Mouse (Mus musculus) intestine, postnatal 0 days (tissue): ENCODE results near the gene Evpl. TPM values are rescaled to one million over a fixed set of nuclear protein-coding genes. Genes with fewer than 3 reads are reported as not detected.

ENCODE experiments used
- ATAC-seq: fragments of 200-750 bp; cut with Nextera tagmentation; 2 replicates; pipeline ENCODE4 v1.8.0; 2017; ENCODE audit warnings: mild to moderate bottlenecking, moderate TSS enrichment, moderate library complexity
- H3K27ac ChIP-seq: fragments of 300-500 bp; sonication (generic); 2 replicates; pipeline ENCODE4 v1.5.1; 2014; ENCODE audit warnings: mild to moderate bottlenecking, low read depth, low read length, moderate library complexity
- H3K27me3 ChIP-seq: fragments of 300-500 bp; sonication (generic); replicated peaks from 2 replicates; pipeline ENCODE4 v1.6.1; 2014; ENCODE audit warnings: low read length, mixed read lengths; ENCODE audit not compliant: control insufficient read depth, insufficient read depth
- H3K36me3 ChIP-seq: fragments of 300-500 bp; sonication (generic); 2 replicates; pipeline ENCODE4 v1.6.1; 2014; ENCODE audit warnings: mild to moderate bottlenecking, moderate library complexity; ENCODE audit not compliant: control insufficient read depth, insufficient read depth
- H3K4me1 ChIP-seq: fragments of 300-500 bp; sonication (generic); replicated peaks from 2 replicates; pipeline ENCODE4 v1.6.1; 2014; ENCODE audit warnings: antibody characterized with exemption, low read length, mixed read lengths; ENCODE audit not compliant: control insufficient read depth, insufficient read depth
- H3K4me2 ChIP-seq: fragments of 300-500 bp; sonication (generic); replicated peaks from 2 replicates; pipeline ENCODE4 v1.6.1; 2014; ENCODE audit warnings: low read depth, mild to moderate bottlenecking, moderate library complexity
- H3K4me3 ChIP-seq: fragments of 300-500 bp; sonication (generic); 2 replicates; pipeline ENCODE4 v1.5.1; 2014; ENCODE audit warnings: low read depth, low read length
- H3K9ac ChIP-seq: fragments of 300-500 bp; sonication (generic); 2 replicates; pipeline ENCODE4 v1.6.1; 2014; ENCODE audit warnings: mild to moderate bottlenecking, low read depth, low read length
- H3K9me3 ChIP-seq: fragments of 300-500 bp; sonication (generic); 2 replicates; pipeline ENCODE4 v1.6.1; 2016; ENCODE audit warnings: mixed run types; ENCODE audit not compliant: control insufficient read depth
- CTCF ChIP-seq: sonication (generic); IDR thresholded peaks from 2 replicates; pipeline ENCODE4 v1.5.1; 2016; ENCODE audit warnings: low read depth, mild to moderate bottlenecking, control low read depth, antibody characterized with exemption, moderate library complexity
- WGBS: fragments of 180-500 bp; shearing (Covaris S2); extraction: QIAGEN DNeasy Blood & Tissue Kit; methylation state at CpG from one replicate; pipeline ENCODE4 v1.1.7; 2014; 5-methylcytosine and 5-hydroxymethylcytosine counted together
- polyA plus RNA-seq: library from polyadenylated mRNA; unstranded; fragments of >200 nt; fragmentation: Nextera tagmentation; extraction: Ambion mirVana; gene quantifications from 2 replicates; pipeline ENCODE4 v1.2.1, GENCODE M21; 2015

Evpl gene
- polyA plus RNA-seq, 1 experiment from 2014 or later: 1.2 TPM

- Histone ChIP-seq H3K4me3 (no peak overlapping the region), H3K4me1 (no peaks in the 10 kb centered on the region; the same call in 1 of the 2 replicates), H3K4me2 (no peak overlapping the region), H3K9me3 (no peaks in the 10 kb centered on the region), H3K36me3 (no peaks in the 10 kb centered on the region), H3K9ac (no peak overlapping the region), H3K27me3 (no peaks in the 10 kb centered on the region), H3K27ac (no peak overlapping the region)
- TF ChIP-seq CTCF: no peak
- 78% methylated on average over 13 of the region's 13 CpGs for WGBS
- ATAC-seq: no peak
Observed at GRCm38 (mm10) chr11:116213877-116214510, 23.9 kb downstream of the Evpl start.

GRCm38 (mm10) chr11:116212847-116213246 is 25.0 kb downstream of the Evpl start:
- TF ChIP-seq CTCF: no peak
- ATAC-seq: no peak
- Histone ChIP-seq H3K27ac (no peak overlapping the region), H3K36me3 (no peaks in the 10 kb centered on the region), H3K27me3 (no peaks in the 10 kb centered on the region), H3K9ac (no peak overlapping the region), H3K4me1 (no peaks in the 10 kb centered on the region), H3K4me2 (no peak overlapping the region), H3K4me3 (no peak overlapping the region), H3K9me3 (no peaks in the 10 kb centered on the region)
- WGBS: 88% methylated on average over 6 of the region's 6 CpGs

DNA sequence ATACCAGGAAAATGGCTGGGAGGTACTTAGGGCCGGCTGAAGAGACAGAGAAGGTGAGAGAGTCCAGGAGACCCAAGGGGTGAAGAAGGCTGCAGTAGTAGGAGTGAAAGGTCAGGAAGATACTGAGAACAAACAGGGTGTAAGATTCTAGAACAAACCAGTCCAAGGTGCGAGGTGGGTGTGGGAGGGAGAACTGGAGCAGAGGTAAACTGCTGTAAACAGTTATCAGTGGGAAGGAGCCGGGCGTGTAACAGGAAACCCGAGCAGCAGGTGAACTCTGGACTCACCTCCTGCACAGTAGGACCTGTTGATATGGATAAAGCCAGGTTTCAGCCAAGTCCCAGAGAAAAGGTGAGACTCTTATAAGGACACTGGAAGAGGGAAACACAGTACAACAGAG is 27.2 kb downstream of the Evpl start:
- ATAC-seq: peak; percentile 98
- peak overlapping the region; percentile 94 for H3K27ac ChIP-seq
- H3K4me1 ChIP-seq: no peaks in the 10 kb centered on the region
- H3K9me3 ChIP-seq: no peaks in the 10 kb centered on the region
- H3K4me3 ChIP-seq: 0 out of 2 replicates have a peak overlapping the region, but pooled peaks have one; percentile 7
- TF ChIP-seq CTCF: no peak
- H3K36me3 ChIP-seq: peaks cover 16% of the 10 kb centered on the region; the same call in 1 of the 2 replicates
- 24% methylated on average over 5 of the region's 5 CpGs for WGBS
- peak overlapping the region; percentile 52 for H3K4me2 ChIP-seq
- H3K27me3 ChIP-seq: no peaks in the 10 kb centered on the region
- no peak overlapping the region for H3K9ac ChIP-seq

DNA sequence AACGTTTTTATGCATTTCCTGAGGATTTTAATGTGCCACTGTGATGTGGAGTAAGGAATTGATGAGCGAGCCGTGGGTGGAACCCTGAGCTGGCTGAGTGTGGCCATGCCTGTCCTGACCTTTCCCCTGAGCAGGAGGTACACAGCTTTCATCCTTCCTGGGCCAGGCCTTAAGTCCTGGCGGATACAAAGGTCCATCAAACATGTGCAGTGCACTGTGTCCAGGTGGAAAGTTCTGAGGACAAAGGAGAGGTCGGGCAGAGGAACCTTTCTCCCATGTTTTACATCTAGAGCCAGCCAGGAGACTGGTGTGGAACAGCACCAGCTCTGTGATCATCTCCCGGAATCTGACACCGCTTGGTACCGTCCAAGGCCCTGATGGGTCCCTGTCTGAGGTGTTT is 28.6 kb downstream of the Evpl start:
- H3K9ac ChIP-seq: no peak overlapping the region
- H3K4me2 ChIP-seq: no peak overlapping the region
- 65% methylated on average over 8 of the region's 8 CpGs for WGBS
- peak overlapping the region; percentile 94; the same call in 1 of the 2 replicates for H3K27ac ChIP-seq
- H3K36me3 ChIP-seq: peaks cover 19% of the 10 kb centered on the region; the same call in 1 of the 2 replicates
- H3K4me3 ChIP-seq: no peak overlapping the region
- ATAC-seq: no peak
- H3K4me1 ChIP-seq: no peaks in the 10 kb centered on the region
- TF ChIP-seq CTCF: no peak
- H3K27me3 ChIP-seq: no peaks in the 10 kb centered on the region
- no peaks in the 10 kb centered on the region for H3K9me3 ChIP-seq

- no peaks in the 10 kb centered on the region for H3K9me3 ChIP-seq
- H3K27me3 ChIP-seq: no peaks in the 10 kb centered on the region
- no peaks in the 10 kb centered on the region for H3K4me1 ChIP-seq
- H3K4me3 ChIP-seq: no peak overlapping the region
- H3K36me3 ChIP-seq: peaks cover 19% of the 10 kb centered on the region; the same call in 1 of the 2 replicates
- ATAC-seq: no peak
- peak overlapping the region; percentile 94; the same call in 1 of the 2 replicates for H3K27ac ChIP-seq
- no peak overlapping the region for H3K4me2 ChIP-seq
- TF ChIP-seq CTCF: no peak
- 91% methylated on average over 3 of the region's 3 CpGs for WGBS
- no peak overlapping the region for H3K9ac ChIP-seq
Observed at GRCm38 (mm10) chr11:116208660-116209059, 29.2 kb downstream of the Evpl start.

DNA sequence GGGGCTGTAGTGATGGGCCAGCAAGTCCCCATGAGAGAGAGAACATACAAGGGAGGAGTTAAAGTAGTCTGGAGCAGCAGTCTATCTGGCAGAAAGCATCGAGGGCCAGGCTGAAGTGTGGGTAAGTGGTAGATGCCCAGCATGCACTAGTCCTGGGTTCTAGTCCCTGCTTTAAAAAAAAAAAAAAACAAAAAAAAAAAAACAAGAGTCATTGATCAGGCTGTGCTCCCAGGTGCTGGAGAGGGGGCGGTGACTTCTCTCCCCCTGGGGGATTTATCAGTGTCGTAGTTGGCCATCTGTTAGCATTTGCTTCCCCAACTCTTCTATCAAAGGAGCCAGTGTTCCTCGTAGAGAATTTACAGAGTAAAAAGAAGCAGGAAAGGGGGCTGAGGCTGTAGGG is 31.2 kb downstream of the Evpl start:
- H3K36me3 ChIP-seq: peaks cover 19% of the 10 kb centered on the region; the same call in 1 of the 2 replicates
- no peak for ATAC-seq
- no peak overlapping the region for H3K27ac ChIP-seq
- no peak overlapping the region for H3K4me3 ChIP-seq
- H3K9ac ChIP-seq: no peak overlapping the region
- no peaks in the 10 kb centered on the region for H3K27me3 ChIP-seq
- WGBS: 86% methylated on average over 4 of the region's 4 CpGs
- 0 out of 2 replicates have a peak, but pooled peaks cover 5% of the 10 kb centered on the region for H3K4me1 ChIP-seq
- no peak for TF ChIP-seq CTCF
- H3K9me3 ChIP-seq: no peaks in the 10 kb centered on the region
- H3K4me2 ChIP-seq: no peak overlapping the region
